Mouse (Mus musculus) G1E (cell line): ENCODE results near the gene Stxbp6.

ENCODE experiments used
- CTCF ChIP-seq: IDR thresholded peaks from 2 replicates; pipeline ENCODE4 v1.5.1; 2012; ENCODE audit warnings: low read depth, low read length, inconsistent platforms, mixed read lengths
- GATA1 ChIP-seq: IDR thresholded peaks from 2 replicates; pipeline ENCODE4 v1.6.1; 2012; ENCODE audit warnings: borderline replicate concordance, low read length, inconsistent platforms, mixed read lengths
- GATA2 ChIP-seq: IDR thresholded peaks from 2 replicates; pipeline ENCODE4 v1.6.1; 2012; ENCODE audit warnings: low read depth, low read length, inconsistent platforms, borderline replicate concordance

DNA sequence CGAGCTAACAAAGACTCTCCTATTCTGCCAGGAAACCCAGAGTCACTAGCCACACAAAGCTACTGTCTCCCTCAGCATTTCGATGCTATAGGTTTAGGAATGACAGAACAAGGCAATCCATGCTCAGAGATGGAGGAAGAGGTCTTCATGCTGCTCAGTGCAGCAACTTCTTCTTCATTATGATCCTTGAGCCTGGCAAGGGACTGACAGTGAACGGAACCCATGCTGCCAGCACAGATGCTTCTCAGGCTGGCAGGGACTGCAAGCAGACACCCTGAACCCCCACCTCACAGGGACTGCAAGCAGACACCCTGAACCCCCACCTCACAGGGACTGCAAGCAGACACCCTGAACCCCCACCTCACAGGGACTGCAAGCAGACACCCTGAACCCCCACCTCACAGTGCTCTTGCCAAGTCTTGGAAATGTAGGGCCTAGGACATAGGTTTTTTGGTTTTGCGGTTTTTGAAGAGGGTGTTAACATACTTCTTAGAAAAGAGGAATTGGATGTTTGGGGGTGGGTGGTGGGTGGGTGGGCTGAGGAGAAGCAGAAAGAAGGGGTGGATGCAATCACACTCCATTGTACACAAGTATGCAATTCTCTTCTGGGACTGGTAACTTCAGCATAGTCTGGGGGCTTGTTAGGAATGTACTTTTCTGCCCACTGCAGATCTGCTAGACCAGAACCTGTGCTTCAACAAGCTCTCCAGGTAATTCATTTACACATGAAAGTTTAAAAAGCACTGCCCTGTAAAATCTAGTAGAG is 8.1 kb upstream of the Stxbp6 start:
- TF ChIP-seq CTCF (no peak), GATA1 (no peak), GATA2 (no peak)
